Mouse (Mus musculus) hindbrain, embryonic 13.5 days (tissue): ENCODE measurements around the gene Cyb561d2. TPM values are rescaled to one million over a fixed set of nuclear protein-coding genes. Genes with fewer than 3 reads are reported as not detected.

Source experiments
- ATAC-seq: fragments of 200-750 bp; cut with Nextera tagmentation; 2 replicates; pipeline ENCODE4 v1.8.0; 2017; ENCODE audit warnings: moderate TSS enrichment; ENCODE audit not compliant: low FRiP score
- H3K27ac ChIP-seq: fragments of 300-500 bp; sonication (generic); 2 replicates; pipeline ENCODE4 v1.5.1; 2015; ENCODE audit warnings: inconsistent platforms, mild to moderate bottlenecking, moderate library complexity
- H3K27me3 ChIP-seq: fragments of 300-500 bp; sonication (generic); 2 replicates; pipeline ENCODE4 v1.6.1; 2015; ENCODE audit warnings: mild to moderate bottlenecking, inconsistent platforms
- H3K36me3 ChIP-seq: fragments of 300-500 bp; sonication (generic); 2 replicates; pipeline ENCODE4 v1.6.1; 2015; ENCODE audit warnings: mild to moderate bottlenecking, inconsistent platforms
- H3K4me1 ChIP-seq: fragments of 300-500 bp; sonication (generic); replicated peaks from 2 replicates; pipeline ENCODE4 v1.6.1; 2015; ENCODE audit warnings: inconsistent platforms
- H3K4me2 ChIP-seq: fragments of 300-500 bp; sonication (generic); 2 replicates; pipeline ENCODE4 v1.6.1; 2015; ENCODE audit warnings: inconsistent platforms, mild to moderate bottlenecking, moderate library complexity
- H3K4me3 ChIP-seq: fragments of 300-500 bp; sonication (generic); 2 replicates; pipeline ENCODE4 v1.5.1; 2015; ENCODE audit warnings: mild to moderate bottlenecking, inconsistent platforms
- H3K9ac ChIP-seq: fragments of 300-500 bp; sonication (generic); 2 replicates; pipeline ENCODE4 v1.6.1; 2015; ENCODE audit warnings: mild to moderate bottlenecking, inconsistent platforms
- H3K9me3 ChIP-seq: fragments of 300-500 bp; sonication (generic); 2 replicates; pipeline ENCODE4 v1.6.1; 2016; ENCODE audit warnings: inconsistent platforms
- WGBS: fragments of 180-500 bp; shearing (Covaris S2); methylation state at CpG from one replicate; pipeline ENCODE4 v1.1.7; 2015; 5-methylcytosine and 5-hydroxymethylcytosine counted together
- polyA plus RNA-seq: library from polyadenylated mRNA; unstranded; fragments of >200 nt; fragmentation: Nextera tagmentation; extraction: Ambion mirVana; gene quantifications from 2 replicates; pipeline ENCODE4 v1.2.1, GENCODE M21; 2015

The Cyb561d2 gene
- polyA plus RNA-seq, 1 experiment from 2014 or later = 38.9 TPM

DNA sequence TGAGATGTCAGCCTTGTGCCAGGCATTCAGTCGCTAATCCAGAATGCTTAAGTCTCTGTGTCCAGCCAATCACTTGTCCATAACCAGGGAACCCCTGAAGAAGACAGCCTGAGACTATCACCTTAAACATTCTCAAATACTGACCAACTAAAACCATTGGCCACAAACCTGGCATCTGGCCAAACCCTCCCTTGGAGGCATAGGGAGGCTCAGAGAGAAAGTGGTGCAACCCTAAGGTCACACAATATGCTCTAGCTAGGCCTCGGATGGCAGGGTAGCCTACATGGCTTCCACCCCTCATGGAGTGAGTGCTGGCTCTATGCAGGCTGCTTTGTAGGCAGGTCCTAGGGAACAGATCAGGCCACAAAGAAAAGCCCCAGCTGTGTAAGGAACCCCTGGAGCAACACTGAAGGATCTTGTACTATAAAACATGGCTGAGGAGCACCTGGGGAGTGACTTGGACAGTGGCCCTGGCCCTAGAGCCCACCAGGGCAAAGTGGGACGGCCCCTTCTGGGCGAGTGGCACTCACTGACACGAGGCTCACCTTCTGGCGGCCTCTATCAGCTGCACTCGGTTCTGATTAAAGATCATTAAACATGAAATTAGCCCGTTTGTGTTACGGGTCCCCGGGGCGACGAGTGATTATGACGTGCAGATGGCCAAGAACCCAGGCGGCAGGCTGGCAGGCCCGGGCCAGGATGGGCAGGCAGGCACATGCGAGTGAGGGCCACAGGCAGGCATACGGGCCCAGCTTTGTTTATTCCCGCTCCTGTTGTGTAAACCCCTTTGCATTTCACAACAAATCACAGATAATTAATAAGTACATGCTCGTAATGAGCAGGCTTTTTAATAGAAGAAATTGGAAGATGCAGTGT is 37.1 kb downstream of the Cyb561d2 start:
- no peaks in the 10 kb centered on the region; the same call in none of the 2 replicates for H3K36me3 ChIP-seq
- H3K4me2 ChIP-seq = no peak overlapping the region
- peaks cover 77% of the 10 kb centered on the region for H3K4me1 ChIP-seq
- no peaks in the 10 kb centered on the region for H3K27me3 ChIP-seq
- no peaks in the 10 kb centered on the region for H3K9me3 ChIP-seq
- H3K4me3 ChIP-seq = no peak overlapping the region
- peak overlapping the region; percentile 89 for H3K27ac ChIP-seq
- 49% methylated on average over 19 of the region's 19 CpGs for WGBS
- peak; percentile 34; the same call in 1 of the 2 replicates for ATAC-seq
- 0 out of 2 replicates have a peak overlapping the region, but pooled peaks have one; percentile 20 for H3K9ac ChIP-seq

DNA sequence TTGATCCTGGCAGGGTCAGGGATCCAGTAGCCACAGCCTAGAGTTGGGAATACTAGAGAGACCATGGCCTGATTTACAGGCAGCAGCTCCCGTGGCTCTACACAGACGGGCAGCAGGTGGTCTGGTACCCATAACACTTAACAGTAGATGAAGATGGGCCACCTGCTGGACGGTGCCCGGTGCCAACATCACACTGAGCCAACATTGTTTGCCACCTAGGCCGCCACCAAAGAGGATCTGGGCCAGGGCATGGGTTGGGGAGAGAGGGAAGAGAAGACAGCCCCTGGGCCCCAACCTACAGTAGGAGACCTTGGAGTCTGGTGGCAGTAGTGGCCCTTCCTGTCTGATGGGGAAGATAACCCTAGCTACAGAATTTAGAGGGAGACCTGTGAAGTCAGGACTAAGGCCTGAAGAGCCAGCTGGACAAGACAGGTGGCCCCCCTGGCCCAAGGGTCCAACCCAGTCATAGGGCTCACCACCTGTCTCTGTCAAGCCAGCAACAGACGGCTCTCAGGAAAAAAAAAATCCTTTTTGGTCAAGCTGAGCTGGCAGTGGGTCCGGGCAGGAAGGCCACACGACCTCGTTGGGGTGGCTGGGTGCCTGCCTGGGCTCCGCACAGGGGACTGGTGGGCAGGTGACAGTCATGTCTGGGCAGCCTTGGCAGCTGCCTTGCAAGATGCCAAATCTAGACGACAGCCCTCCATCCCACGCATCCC is 39.7 kb downstream of the Cyb561d2 start:
- WGBS = 88% methylated on average over 12 of the region's 12 CpGs
- H3K9ac ChIP-seq = no peak overlapping the region
- no peaks in the 10 kb centered on the region for H3K9me3 ChIP-seq
- peaks cover 51% of the 10 kb centered on the region for H3K4me1 ChIP-seq
- no peak overlapping the region for H3K4me3 ChIP-seq
- H3K27ac ChIP-seq = peak overlapping the region; percentile 10; the same call in 1 of the 2 replicates
- peaks cover 12% of the 10 kb centered on the region for H3K36me3 ChIP-seq
- ATAC-seq = no peak
- no peaks in the 10 kb centered on the region for H3K27me3 ChIP-seq
- H3K4me2 ChIP-seq = no peak overlapping the region

DNA sequence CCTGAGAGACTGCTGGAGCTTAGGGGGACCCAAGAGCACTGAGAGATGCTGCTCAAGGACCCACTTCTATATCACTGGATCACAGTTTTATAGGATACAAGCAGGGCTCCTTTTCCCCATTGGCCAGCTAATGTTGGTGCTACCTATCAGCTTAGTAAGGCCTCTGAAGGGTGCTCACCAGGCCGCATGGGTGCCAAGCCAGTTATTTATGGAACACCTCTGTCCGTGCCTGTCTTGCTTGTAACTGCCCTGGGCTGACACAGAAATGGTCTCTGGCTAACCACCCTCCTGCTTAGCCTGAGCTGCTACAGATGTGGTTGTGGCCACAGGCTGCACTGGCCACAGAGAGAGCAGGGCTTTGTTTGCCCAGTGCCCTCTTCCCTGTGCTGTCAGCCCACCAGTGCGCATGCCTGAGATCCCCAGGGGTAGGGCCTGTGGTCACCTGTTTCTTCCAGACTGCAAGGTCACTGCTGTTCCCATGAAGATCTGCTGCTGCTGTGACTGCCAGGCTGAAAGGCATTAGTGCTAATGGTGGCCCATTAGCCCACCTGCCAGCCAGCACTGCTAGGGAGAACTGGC is 41.2 kb downstream of the Cyb561d2 start:
- Histone ChIP-seq H3K4me2 (no peak overlapping the region), H3K9ac (peak overlapping the region; percentile 31; the same call in 1 of the 2 replicates), H3K27me3 (no peaks in the 10 kb centered on the region), H3K4me3 (no peak overlapping the region), H3K9me3 (no peaks in the 10 kb centered on the region), H3K4me1 (peaks cover 36% of the 10 kb centered on the region), H3K36me3 (peaks cover 12% of the 10 kb centered on the region), H3K27ac (peak overlapping the region; percentile 50; the same call in 1 of the 2 replicates)
- 83% methylated on average over 3 of the region's 3 CpGs for WGBS
- ATAC-seq = no peak

DNA sequence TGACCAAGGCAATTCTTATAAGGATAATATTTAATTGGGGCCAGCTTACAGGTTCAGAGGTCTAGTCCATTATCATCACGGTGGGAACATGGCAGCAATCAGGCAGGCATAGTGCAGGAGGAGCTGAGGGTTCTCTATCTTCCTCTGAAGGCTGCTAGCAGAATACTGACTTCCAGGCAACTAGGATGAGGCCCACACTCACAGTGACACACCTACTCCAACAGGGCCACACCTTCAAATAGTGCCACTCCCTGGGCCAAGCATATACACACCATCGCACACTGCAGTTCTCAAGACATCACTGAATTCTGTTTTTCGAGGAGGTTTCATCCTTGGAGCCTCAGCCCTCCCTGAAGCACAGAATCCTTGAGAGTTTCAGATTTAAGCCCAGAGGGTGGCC is 45.6 kb downstream of the Cyb561d2 start:
- peaks cover 12% of the 10 kb centered on the region for H3K36me3 ChIP-seq
- H3K9me3 ChIP-seq = no peaks in the 10 kb centered on the region
- H3K27me3 ChIP-seq = no peaks in the 10 kb centered on the region
- H3K27ac ChIP-seq = no peak overlapping the region
- no peak for ATAC-seq
- no peak overlapping the region for H3K4me3 ChIP-seq
- WGBS = 93% methylated on average over 3 of the region's 3 CpGs
- H3K4me1 ChIP-seq = peaks cover 37% of the 10 kb centered on the region
- no peak overlapping the region for H3K4me2 ChIP-seq
- no peak overlapping the region for H3K9ac ChIP-seq

DNA sequence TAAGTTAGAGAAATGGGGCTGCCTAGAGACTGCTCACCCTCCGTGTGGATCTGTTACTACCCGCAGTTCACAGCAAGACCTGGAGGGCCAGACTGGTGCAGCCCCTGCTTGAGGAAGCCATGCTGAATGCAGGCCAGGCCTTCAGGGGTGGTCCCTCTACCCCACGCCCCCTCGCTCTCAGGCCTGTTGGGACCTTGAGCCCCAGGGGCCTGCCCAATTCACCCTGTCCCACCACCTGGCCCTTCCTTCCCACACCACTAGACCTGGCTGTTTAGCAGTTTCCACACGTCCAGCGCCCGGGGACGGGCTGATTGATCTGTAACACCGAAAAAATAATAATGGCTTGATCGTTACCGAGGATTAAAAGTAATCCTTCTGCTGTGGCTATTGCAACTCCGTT is 47.8 kb downstream of the Cyb561d2 start:
- WGBS = 69% methylated on average over 12 of the region's 12 CpGs
- no peak for ATAC-seq

DNA sequence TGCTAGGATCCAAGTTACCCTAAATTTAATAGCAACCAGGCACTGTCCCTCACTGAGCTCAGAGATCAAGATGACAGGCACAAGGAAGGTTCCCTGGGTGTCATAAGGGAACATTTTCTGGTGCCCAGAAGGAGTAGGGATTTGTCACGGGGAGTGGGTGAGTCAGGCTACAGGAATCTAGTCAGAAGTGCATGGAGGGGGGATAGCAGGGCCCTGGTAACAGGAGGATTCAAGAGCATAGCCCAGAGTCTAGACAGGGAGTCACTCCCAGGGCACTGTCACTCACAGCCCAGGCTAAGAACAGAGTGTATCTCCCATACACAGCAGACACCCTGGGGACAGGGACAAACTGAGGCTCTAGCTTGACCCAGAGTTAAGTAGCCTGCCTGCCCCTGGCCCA is 48.5 kb downstream of the Cyb561d2 start:
- Histone ChIP-seq H3K36me3 (peaks cover 4% of the 10 kb centered on the region), H3K4me3 (no peak overlapping the region), H3K9me3 (no peaks in the 10 kb centered on the region), H3K27me3 (no peaks in the 10 kb centered on the region), H3K4me2 (no peak overlapping the region), H3K4me1 (peaks cover 40% of the 10 kb centered on the region), H3K27ac (0 out of 2 replicates have a peak overlapping the region, but pooled peaks have one; percentile 19), H3K9ac (no peak overlapping the region)
- 64% methylated on average over 1 of the region's 1 CpGs for WGBS
- ATAC-seq = no peak

More for the DNA sequence above, 47.8 kb downstream of the Cyb561d2 start:
- H3K4me3 ChIP-seq = no peak overlapping the region
- H3K9ac ChIP-seq = no peak overlapping the region
- peaks cover 12% of the 10 kb centered on the region for H3K36me3 ChIP-seq
- H3K9me3 ChIP-seq = no peaks in the 10 kb centered on the region
- no peak overlapping the region for H3K4me2 ChIP-seq
- peak overlapping the region; percentile 36; the same call in 1 of the 2 replicates for H3K27ac ChIP-seq
- peaks cover 40% of the 10 kb centered on the region for H3K4me1 ChIP-seq
- no peaks in the 10 kb centered on the region for H3K27me3 ChIP-seq

DNA sequence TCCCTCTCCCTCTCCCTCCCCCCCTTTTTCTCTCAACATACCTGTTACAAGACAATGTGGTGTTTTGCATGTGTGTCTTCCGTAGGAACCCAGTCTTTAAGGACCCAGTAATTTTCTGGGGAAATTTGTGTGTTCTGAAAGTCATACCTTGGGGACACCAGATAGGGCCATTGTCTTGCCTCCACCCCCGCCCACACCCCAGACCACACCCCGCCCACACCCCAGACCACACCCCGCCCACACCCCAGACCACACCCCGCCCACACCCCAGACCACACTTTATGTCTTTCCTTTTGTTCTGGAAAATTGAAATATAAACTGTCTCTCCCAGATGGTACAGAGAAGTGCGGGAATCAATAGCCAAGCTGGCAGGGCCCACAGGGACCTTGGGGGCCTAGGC is 51.4 kb downstream of the Cyb561d2 start:
- Histone ChIP-seq H3K9me3 (no peaks in the 10 kb centered on the region), H3K4me3 (no peak overlapping the region), H3K4me1 (peaks cover 63% of the 10 kb centered on the region), H3K27ac (no peak overlapping the region), H3K4me2 (no peak overlapping the region), H3K27me3 (no peaks in the 10 kb centered on the region), H3K36me3 (no peaks in the 10 kb centered on the region), H3K9ac (no peak overlapping the region)
- 67% methylated on average over 6 of the region's 6 CpGs for WGBS
- no peak for ATAC-seq

DNA sequence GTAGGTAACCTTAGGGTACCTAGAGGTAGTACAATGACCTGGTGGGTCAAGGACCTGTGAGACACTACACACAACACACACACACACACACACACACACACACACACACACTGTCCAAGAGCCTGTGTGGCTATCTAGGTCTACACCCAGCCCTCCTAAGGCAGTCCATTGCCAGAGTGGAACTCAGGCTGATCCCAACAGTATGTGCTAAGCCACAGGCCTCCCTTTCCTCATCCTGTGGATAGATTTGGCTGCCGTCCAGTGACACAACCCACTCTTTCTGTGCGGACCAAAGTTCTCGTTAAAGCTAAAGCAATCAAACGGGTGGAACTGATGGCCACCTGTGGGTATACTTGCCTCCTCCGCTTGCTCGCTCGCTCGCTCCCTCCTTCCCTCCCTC is 51.8 kb downstream of the Cyb561d2 start:
- Histone ChIP-seq H3K4me2 (no peak overlapping the region), H3K27ac (0 out of 2 replicates have a peak overlapping the region, but pooled peaks have one; percentile 5), H3K4me1 (peaks cover 68% of the 10 kb centered on the region), H3K9ac (no peak overlapping the region), H3K27me3 (no peaks in the 10 kb centered on the region), H3K4me3 (no peak overlapping the region), H3K36me3 (no peaks in the 10 kb centered on the region), H3K9me3 (no peaks in the 10 kb centered on the region)
- ATAC-seq = no peak
- 65% methylated on average over 8 of the region's 8 CpGs for WGBS

Other genes with a start within 250 kb of the Cyb561d2 start
- 8.4 and 9.6 TPM in 2 replicates for gene Cish, start 246.2 kb downstream of the Cyb561d2 start, polyA plus RNA-seq
- gene Hemk1, start 203.8 kb downstream of the Cyb561d2 start, polyA plus RNA-seq = 17.0 and 17.4 TPM in 2 replicates
- gene 6430571L13Rik, start 201.6 kb downstream of the Cyb561d2 start, polyA plus RNA-seq = 7.8 and 8.3 TPM in 2 replicates
- gene Cacna2d2, start 142.6 kb downstream of the Cyb561d2 start, polyA plus RNA-seq = 7.6 and 8.3 TPM in 2 replicates
- 44.7 and 46.0 TPM in 2 replicates for gene Tmem115, start 8.2 kb downstream of the Cyb561d2 start, polyA plus RNA-seq
- 68.6 and 71.1 TPM in 2 replicates for gene Nprl2, start within 50 bp of the Cyb561d2 start, polyA plus RNA-seq
- gene Zmynd10, start 5.1 kb upstream of the Cyb561d2 start, polyA plus RNA-seq = 2.6 and 4.0 TPM in 2 replicates
- 36.7 and 36.9 TPM in 2 replicates for gene Rassf1, start 9.4 kb upstream of the Cyb561d2 start, polyA plus RNA-seq
- 105 and 108 TPM in 2 replicates for gene Tusc2, start 21.1 kb upstream of the Cyb561d2 start, polyA plus RNA-seq
- gene Hyal2, start 25.8 kb upstream of the Cyb561d2 start, polyA plus RNA-seq = 80.4 and 87.1 TPM in 2 replicates
- 7.4 and 8.4 TPM in 2 replicates for gene Hyal1, start 34.7 kb upstream of the Cyb561d2 start, polyA plus RNA-seq
- 14.1 and 16.5 TPM in 2 replicates for gene Naa80, start 36.7 kb upstream of the Cyb561d2 start, polyA plus RNA-seq
- 1.3 and 1.6 TPM in 2 replicates for gene Hyal3, start 38.6 kb upstream of the Cyb561d2 start, polyA plus RNA-seq
- gene Ifrd2, start 45.4 kb upstream of the Cyb561d2 start, polyA plus RNA-seq = 11.8 and 14.1 TPM in 2 replicates
- 3.4 and 4.2 TPM in 2 replicates for gene Sema3b, start 67.0 kb upstream of the Cyb561d2 start, polyA plus RNA-seq
- 335 and 338 TPM in 2 replicates for gene Gnai2, start 93.2 kb upstream of the Cyb561d2 start, polyA plus RNA-seq
- 25.3 and 26.2 TPM in 2 replicates for gene Slc38a3, start 127.3 kb upstream of the Cyb561d2 start, polyA plus RNA-seq
- gene Gnat1, start 137.5 kb upstream of the Cyb561d2 start, polyA plus RNA-seq = 1.8 TPM in 2 replicates
- gene Sema3f, start 168.3 kb upstream of the Cyb561d2 start, polyA plus RNA-seq = 16.4 and 17.0 TPM in 2 replicates
- gene Rbm5, start 228.8 kb upstream of the Cyb561d2 start, polyA plus RNA-seq = 277 and 286 TPM in 2 replicates